Mouse (Mus musculus) lung, postnatal 0 days (tissue): Measurements from ENCODE around the gene Dnal4. TPM values are rescaled to one million over a fixed set of nuclear protein-coding genes. Genes with fewer than 3 reads are reported as not detected.
"Not testable (repeated sequence)": the region's sequence is repeated elsewhere in the genome, so short reads cannot be mapped to it uniquely, and the experiment has no call there.

ENCODE experiments used
- ATAC-seq: fragments of 200-750 bp; cut with Nextera tagmentation; 2 replicates; pipeline ENCODE4 v1.8.0; 2017; ENCODE audit warnings: moderate library complexity
- DNase-seq: peaks from one replicate; pipeline ENCODE4 v3.0.0-alpha.2; 2016; ENCODE audit warnings: low spot score
- H3K27ac ChIP-seq: fragments of 300-500 bp; sonication (generic); 2 replicates; pipeline ENCODE4 v1.5.1; 2014; ENCODE audit warnings: antibody characterized with exemption, mild to moderate bottlenecking, low read length, mixed read lengths
- H3K27me3 ChIP-seq: fragments of 300-500 bp; sonication (generic); replicated peaks from 2 replicates; pipeline ENCODE4 v1.6.1; 2014; ENCODE audit warnings: low read length, mixed read lengths; ENCODE audit not compliant: insufficient read depth
- H3K36me3 ChIP-seq: fragments of 300-500 bp; sonication (generic); 2 replicates; pipeline ENCODE4 v1.6.1; 2014; ENCODE audit warnings: low read length, mixed read lengths; ENCODE audit not compliant: insufficient read depth
- H3K4me1 ChIP-seq: fragments of 300-500 bp; sonication (generic); 2 replicates; pipeline ENCODE4 v1.6.1; 2014; ENCODE audit warnings: antibody characterized with exemption, low read depth, low read length, mixed read lengths; ENCODE audit not compliant: insufficient read depth
- H3K4me2 ChIP-seq: fragments of 300-500 bp; sonication (generic); replicated peaks from 2 replicates; pipeline ENCODE4 v1.6.1; 2014; ENCODE audit warnings: low read depth, mild to moderate bottlenecking, low read length, moderate library complexity, mixed read lengths
- H3K4me3 ChIP-seq: fragments of 300-500 bp; sonication (generic); 2 replicates; pipeline ENCODE4 v1.5.1; 2014; ENCODE audit warnings: low read depth, low read length
- H3K9ac ChIP-seq: fragments of 300-500 bp; sonication (generic); replicated peaks from 2 replicates; pipeline ENCODE4 v1.6.1; 2014; ENCODE audit warnings: low read depth, mild to moderate bottlenecking
- H3K9me3 ChIP-seq: fragments of 300-500 bp; sonication (generic); 2 replicates; pipeline ENCODE4 v1.6.1; 2016; ENCODE audit warnings: low read length, mixed read lengths
- CTCF ChIP-seq: IDR thresholded peaks from 2 replicates; pipeline ENCODE4 v1.5.1; 2016; ENCODE audit warnings: antibody characterized with exemption, mild to moderate bottlenecking
- EP300 ChIP-seq: IDR thresholded peaks from 2 replicates; pipeline ENCODE4 v1.6.1; 2016; ENCODE audit warnings: antibody characterized with exemption, mild to moderate bottlenecking, control low read depth
- WGBS: fragments of 180-500 bp; shearing (Covaris S2); extraction: QIAGEN DNeasy Blood & Tissue Kit; methylation state at CpG from one replicate; pipeline ENCODE4 v1.1.7; 2014; 5-methylcytosine and 5-hydroxymethylcytosine counted together
- polyA plus RNA-seq: library from polyadenylated mRNA; unstranded; fragments of >200 nt; fragmentation: Nextera tagmentation; extraction: Ambion mirVana; gene quantifications from 2 replicates; pipeline ENCODE4 v1.2.1, GENCODE M21; 2015

Dnal4 gene
- polyA plus RNA-seq, 1 experiment from 2014 or later, result 52.4 TPM

DNA sequence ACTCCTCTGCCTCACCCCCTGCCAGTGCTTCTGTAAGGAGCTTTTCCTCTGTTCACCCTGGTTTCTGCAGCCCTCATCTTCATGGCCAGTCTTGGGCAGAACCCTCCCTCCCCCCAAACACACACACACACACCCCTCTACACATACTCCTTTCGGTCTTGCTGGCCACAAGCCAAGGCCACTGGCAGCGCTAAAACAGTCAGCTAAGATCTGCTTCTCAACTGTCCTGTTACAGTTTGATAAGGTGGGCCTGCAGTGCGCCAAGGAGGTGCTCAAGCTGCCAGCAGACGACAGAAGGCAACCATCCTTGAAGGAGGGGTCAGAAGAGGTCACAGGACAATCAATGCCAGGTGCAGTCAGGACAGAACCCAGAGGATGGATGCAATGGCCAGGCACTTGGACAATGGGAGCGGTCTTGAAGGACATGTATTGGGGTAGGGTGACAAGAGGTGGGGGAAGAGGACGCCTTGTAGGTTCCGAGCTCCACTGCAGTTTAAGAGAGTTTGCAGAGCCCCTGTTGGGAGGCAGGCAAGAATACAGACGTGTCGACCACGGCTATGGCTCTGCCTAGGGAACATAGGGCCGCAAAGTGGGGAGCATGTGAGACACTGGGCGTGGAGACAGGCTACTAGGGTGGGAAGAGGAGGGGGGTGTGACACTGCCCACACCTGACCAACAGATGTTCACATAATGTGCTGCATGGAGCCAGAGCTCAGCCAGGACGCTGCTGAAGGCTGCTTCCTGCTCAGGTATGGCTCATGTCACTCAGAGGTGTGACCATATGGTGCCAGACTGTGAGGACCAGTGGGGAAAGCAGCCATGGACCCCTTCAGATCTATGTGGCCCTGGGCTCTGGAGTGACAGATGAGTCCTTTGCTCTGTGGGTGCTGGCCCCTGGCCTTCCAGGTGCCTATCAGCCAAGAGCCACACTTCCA lies 44.9 kb upstream of the Dnal4 start:
- no peak overlapping the region for H3K4me2 ChIP-seq
- H3K4me1 ChIP-seq, result peaks cover 3% of the 10 kb centered on the region; the same call in 1 of the 2 replicates
- DNase-seq (no peak), ATAC-seq (peak; percentile 27; the same call in 1 of the 2 replicates)
- no peak for TF ChIP-seq CTCF
- no peak for TF ChIP-seq EP300
- H3K27ac ChIP-seq, result no peak overlapping the region
- no peak overlapping the region for H3K9ac ChIP-seq
- H3K27me3 ChIP-seq, result no peaks in the 10 kb centered on the region
- WGBS, result 43% methylated on average over 13 of the region's 13 CpGs
- H3K9me3 ChIP-seq, result peaks cover 5% of the 10 kb centered on the region; the same call in 1 of the 2 replicates
- no peaks in the 10 kb centered on the region for H3K36me3 ChIP-seq
- no peak overlapping the region for H3K4me3 ChIP-seq

DNA sequence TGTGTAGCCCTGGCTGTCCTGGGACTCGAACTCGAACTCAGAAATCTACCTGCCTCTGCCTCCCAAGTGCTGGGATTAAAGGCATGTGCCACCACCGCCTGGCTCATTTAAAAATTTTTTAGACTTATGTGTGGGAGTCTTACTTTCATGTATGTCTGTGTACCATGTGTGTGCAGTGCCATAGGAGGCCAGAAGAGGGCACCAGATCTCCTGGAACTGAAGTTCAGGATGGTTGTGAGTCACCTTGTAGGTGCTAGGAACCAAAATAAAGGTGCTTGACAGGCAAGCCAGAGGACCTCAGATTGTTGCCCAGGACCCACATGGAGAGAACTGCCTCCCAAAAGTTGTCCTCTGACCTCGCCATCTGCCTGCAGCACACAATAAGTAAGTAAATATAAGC lies 40.7 kb upstream of the Dnal4 start:
- DNase-seq, result no peak
- no peaks in the 10 kb centered on the region for H3K27me3 ChIP-seq
- no peak overlapping the region for H3K27ac ChIP-seq
- ATAC-seq, result no peak
- H3K4me3 ChIP-seq, result no peak overlapping the region
- peaks cover 5% of the 10 kb centered on the region; the same call in 1 of the 2 replicates for H3K9me3 ChIP-seq
- no peaks in the 10 kb centered on the region for H3K4me1 ChIP-seq
- H3K9ac ChIP-seq, result no peak overlapping the region
- no peaks in the 10 kb centered on the region for H3K36me3 ChIP-seq
- WGBS, result 89% methylated on average over 4 of the region's 4 CpGs
- H3K4me2 ChIP-seq, result no peak overlapping the region
- TF ChIP-seq CTCF, result peak; percentile 36
- TF ChIP-seq EP300, result no peak

DNA sequence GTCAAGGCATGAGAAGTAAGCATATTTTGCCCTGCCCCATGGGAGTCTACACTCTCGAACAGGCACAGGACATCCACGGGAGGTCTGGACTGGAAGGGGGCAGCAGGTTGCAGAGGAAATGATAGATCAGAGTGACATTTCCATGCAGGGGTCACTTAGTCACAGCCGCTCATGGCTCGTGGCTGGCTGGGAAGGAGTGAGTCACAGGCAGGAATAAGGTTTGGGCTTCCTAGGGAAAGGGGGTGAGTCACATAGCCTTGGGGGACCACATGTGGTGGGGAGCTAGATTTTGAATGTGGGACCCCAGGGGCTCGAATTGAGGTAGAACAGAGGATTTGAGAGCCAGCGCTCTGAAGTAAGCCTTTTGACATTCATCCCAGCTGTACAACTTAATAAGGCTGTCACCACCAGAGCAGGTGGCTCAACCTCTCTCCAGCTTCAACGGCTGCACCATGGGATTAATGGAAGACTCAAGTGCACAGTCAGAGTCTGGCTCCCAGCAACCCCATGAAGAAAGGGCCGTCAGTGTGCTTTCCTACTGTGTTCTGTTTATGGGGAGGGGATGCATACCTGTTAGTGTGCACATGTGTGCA lies 36.1 kb upstream of the Dnal4 start:
- no peak for TF ChIP-seq EP300
- TF ChIP-seq CTCF, result no peak
- Histone ChIP-seq H3K36me3 (no peaks in the 10 kb centered on the region), H3K4me3 (no peak overlapping the region), H3K9ac (no peak overlapping the region), H3K4me2 (no peak overlapping the region), H3K9me3 (peaks cover 5% of the 10 kb centered on the region; the same call in 1 of the 2 replicates), H3K4me1 (no peaks in the 10 kb centered on the region), H3K27ac (no peak overlapping the region), H3K27me3 (0 out of 2 replicates have a peak, but pooled peaks cover 4% of the 10 kb centered on the region)
- DNase-seq, result no peak
- WGBS, result 44% methylated on average over 8 of the region's 8 CpGs
- no peak for ATAC-seq

DNA sequence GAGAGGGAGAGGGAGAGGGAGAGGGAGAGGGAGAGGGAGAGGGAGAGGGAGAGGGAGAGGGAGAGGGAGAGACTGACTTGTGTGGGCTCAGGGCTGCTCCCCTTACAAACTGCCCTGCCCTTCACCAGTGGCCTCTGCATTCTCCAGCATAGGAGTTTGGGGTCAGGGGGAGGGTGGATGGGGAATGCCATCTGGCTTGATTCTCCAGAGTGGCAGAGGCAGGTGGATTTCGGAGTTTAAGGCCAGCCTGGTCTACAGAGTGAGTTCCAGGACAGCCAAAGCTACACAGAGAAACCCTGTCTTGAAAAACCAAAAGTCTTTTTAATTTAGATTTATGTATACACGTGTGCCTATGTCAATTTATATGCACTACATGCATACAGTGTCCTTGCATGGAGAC lies 35.2 kb upstream of the Dnal4 start:
- not testable (repeated sequence) for H3K4me2 ChIP-seq, ATAC-seq, H3K4me1 ChIP-seq, H3K9me3 ChIP-seq, H3K4me3 ChIP-seq, H3K27ac ChIP-seq, H3K27me3 ChIP-seq, H3K36me3 ChIP-seq, H3K9ac ChIP-seq, DNase-seq
- 69% methylated on average over 2 of the region's 2 CpGs for WGBS

DNA sequence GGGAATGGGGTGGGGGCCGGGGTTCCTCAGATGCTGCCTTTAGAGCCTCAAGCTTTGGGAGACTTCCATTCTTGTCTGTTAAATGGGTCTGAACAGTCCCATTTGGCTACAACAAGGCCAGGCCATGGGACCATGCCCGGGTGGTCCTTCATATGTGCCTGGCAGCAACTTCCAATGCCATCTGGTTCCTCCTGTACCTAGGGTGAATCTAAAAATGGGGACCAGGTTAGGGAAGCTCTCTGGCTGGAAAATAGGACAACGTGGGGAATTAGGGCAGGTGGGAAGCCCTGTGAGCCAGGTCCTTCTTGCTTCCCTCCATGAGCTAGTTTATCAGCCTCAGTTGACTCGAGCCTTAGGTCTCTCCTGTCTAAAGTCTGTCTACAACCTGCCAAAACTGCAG lies 33.3 kb upstream of the Dnal4 start:
- no peaks in the 10 kb centered on the region for H3K9me3 ChIP-seq
- no peak for ATAC-seq
- no peak overlapping the region for H3K27ac ChIP-seq
- H3K4me3 ChIP-seq, result no peak overlapping the region
- WGBS, result 59% methylated on average over 4 of the region's 4 CpGs
- H3K4me1 ChIP-seq, result no peaks in the 10 kb centered on the region
- no peak for DNase-seq
- TF ChIP-seq CTCF, result no peak
- no peak for TF ChIP-seq EP300
- no peak overlapping the region for H3K9ac ChIP-seq
- H3K4me2 ChIP-seq, result no peak overlapping the region
- H3K36me3 ChIP-seq, result no peaks in the 10 kb centered on the region
- peaks cover 17% of the 10 kb centered on the region; the same call in 1 of the 2 replicates for H3K27me3 ChIP-seq

- 38% methylated on average over 3 of the region's 3 CpGs for WGBS
- Histone ChIP-seq H3K36me3 (no peaks in the 10 kb centered on the region), H3K4me2 (no peak overlapping the region), H3K9ac (no peak overlapping the region), H3K27me3 (peaks cover 27% of the 10 kb centered on the region), H3K4me3 (no peak overlapping the region), H3K9me3 (no peaks in the 10 kb centered on the region), H3K27ac (no peak overlapping the region), H3K4me1 (no peaks in the 10 kb centered on the region)
- ATAC-seq (no peak), DNase-seq (no peak)
- TF ChIP-seq EP300, result no peak
- TF ChIP-seq CTCF, result no peak
Observed at GRCm38 (mm10) chr15:79810061-79810460, 32.4 kb upstream of the Dnal4 start.
